Mouse (Mus musculus): ENCODE measurements at regions not wholly inside any gene's neighbourhood (a gene's known extent, or its start where the extent isn't known, plus 50 kb on each side); places are given as distances from the start of the nearest gene placed in this dataset.

DNA sequence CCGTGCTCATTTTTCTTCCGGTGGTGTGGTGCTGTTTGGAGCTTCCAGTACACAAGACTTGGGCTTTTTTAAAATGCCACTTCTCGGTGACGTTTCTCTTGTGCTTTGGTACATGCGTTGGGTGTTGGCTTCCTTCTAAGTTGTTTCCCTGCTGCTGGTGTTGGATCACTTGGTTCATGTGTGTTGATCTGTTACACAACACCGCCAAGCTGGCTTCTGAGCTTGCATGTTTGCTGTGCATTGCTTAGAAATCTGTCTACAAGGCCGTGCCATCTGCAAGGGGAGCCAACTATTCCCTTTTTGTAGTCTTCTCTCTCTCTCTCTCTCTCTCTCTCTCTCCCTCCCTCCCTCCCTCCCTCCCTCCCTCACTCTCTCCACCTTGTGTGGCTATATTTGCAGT lies 68.7 kb upstream of the Ajap1 start:
- no peak for TF ChIP-seq CTCF (IDR thresholded peaks at IDR 0.05; ENCODE audit: low read depth)
- TF ChIP-seq EP300 (IDR thresholded peaks at IDR 0.05; ENCODE audit: low read depth), result no peak
